Mouse (Mus musculus) frontal cortex, adult 2 months (tissue): ENCODE results near the gene Rtn4. TPM values are rescaled to one million over a fixed set of nuclear protein-coding genes. Genes with fewer than 3 reads are reported as not detected.

Experiments used
- polyA plus RNA-seq: library from polyadenylated mRNA; depleted of rRNA; stranded (reverse); fragments of >200 nt; gene quantifications from 2 replicates; pipeline ENCODE4 v1.2.3, GENCODE M21; 2012; rRNA removed

Gene Rtn4
- polyA plus RNA-seq, 1 experiment, result 624 TPM

Other genes with a start within 250 kb of the Rtn4 start
- gene Prorsd1, start 177.9 kb upstream of the Rtn4 start, polyA plus RNA-seq, result 4.8 and 4.9 TPM in 2 replicates
- 28.5 and 30.1 TPM in 2 replicates for gene Mtif2, start 166.5 kb upstream of the Rtn4 start, polyA plus RNA-seq
- 0.08 and 0.10 TPM in 2 replicates for gene Clhc1, start 145.0 kb upstream of the Rtn4 start, polyA plus RNA-seq
- 566 and 666 TPM in 2 replicates for gene Rps27a, start 144.8 kb upstream of the Rtn4 start, polyA plus RNA-seq
- 0.88 and 1.2 TPM in 2 replicates for gene 4931440F15Rik, start 132.7 kb downstream of the Rtn4 start, polyA plus RNA-seq